Mouse (Mus musculus) liver, adult 2 months (tissue): ENCODE results near the gene Dnm3. TPM values are rescaled to one million over a fixed set of nuclear protein-coding genes. Genes with fewer than 3 reads are reported as not detected.

ENCODE experiments used
- DNase-seq: peaks from one replicate; pipeline ENCODE4 v3.0.0-alpha.2; 2011; ENCODE audit warnings: low read depth, low spot score; ENCODE audit errors: extremely low read depth
- H3K27ac ChIP-seq: fragments of 200-500 bp; replicated peaks from 2 replicates; pipeline ENCODE4 v1.5.1; 2012; ENCODE audit warnings: low read depth, mild to moderate bottlenecking, control low read depth, inconsistent platforms, low read length; ENCODE audit not compliant: insufficient read depth
- H3K27me3 ChIP-seq: fragments of 200-500 bp; 2 replicates; pipeline ENCODE4 v1.6.1; 2012; ENCODE audit warnings: mild to moderate bottlenecking, moderate library complexity, low read length, inconsistent platforms; ENCODE audit not compliant: control insufficient read depth, insufficient read depth
- H3K36me3 ChIP-seq: fragments of 200-500 bp; 2 replicates; pipeline ENCODE4 v1.6.1; 2012; ENCODE audit warnings: low read length, inconsistent platforms; ENCODE audit not compliant: control insufficient read depth, insufficient read depth
- H3K4me1 ChIP-seq: fragments of 200-500 bp; 2 replicates; pipeline ENCODE4 v1.6.1; 2011; ENCODE audit warnings: low read length; ENCODE audit not compliant: control insufficient read depth, insufficient read depth
- H3K4me3 ChIP-seq: fragments of 200-500 bp; 2 replicates; pipeline ENCODE4 v1.5.1; 2011; ENCODE audit warnings: low read depth, mild to moderate bottlenecking, control low read depth, low read length, moderate library complexity; ENCODE audit not compliant: insufficient read depth
- H3K79me2 ChIP-seq: fragments of 200-500 bp; 2 replicates; pipeline ENCODE4 v1.6.1; 2012; ENCODE audit warnings: inconsistent platforms, mild to moderate bottlenecking, low read length, moderate library complexity; ENCODE audit not compliant: control insufficient read depth, insufficient read depth
- H3K9ac ChIP-seq: fragments of 200-500 bp; 2 replicates; pipeline ENCODE4 v1.6.1; 2012; ENCODE audit warnings: low read depth, mild to moderate bottlenecking, control low read depth, inconsistent platforms, low read length
- CTCF ChIP-seq: fragments of 200-500 bp; IDR thresholded peaks from 2 replicates; pipeline ENCODE4 v1.5.1; 2011; ENCODE audit warnings: low read depth, low read length, control low read depth
- POLR2A ChIP-seq: fragments of 200-500 bp; IDR thresholded peaks from 2 replicates; pipeline ENCODE4 v1.6.1; 2011; ENCODE audit warnings: low read length, control low read depth; ENCODE audit not compliant: insufficient read depth; ENCODE audit errors: extremely low read depth
- WGBS: fragments of 180-500 bp; shearing (Covaris S2); methylation state at CpG from one replicate; pipeline ENCODE4 v1.1.7; 2018; 5-methylcytosine and 5-hydroxymethylcytosine counted together
- polyA plus RNA-seq: library from polyadenylated mRNA; depleted of rRNA; stranded (reverse); fragments of >200 nt; gene quantifications from 2 replicates; pipeline ENCODE4 v1.2.3, GENCODE M21; 2012
- total RNA-seq: library from RNA; depleted of rRNA; stranded (reverse); fragments of >200 nt; gene quantifications from 2 replicates; pipeline ENCODE4 v1.2.3, GENCODE M21; 2014

Dnm3 gene
- total and polyA plus RNA-seq, 2 experiments: 0.46 to 0.60 TPM

DNA sequence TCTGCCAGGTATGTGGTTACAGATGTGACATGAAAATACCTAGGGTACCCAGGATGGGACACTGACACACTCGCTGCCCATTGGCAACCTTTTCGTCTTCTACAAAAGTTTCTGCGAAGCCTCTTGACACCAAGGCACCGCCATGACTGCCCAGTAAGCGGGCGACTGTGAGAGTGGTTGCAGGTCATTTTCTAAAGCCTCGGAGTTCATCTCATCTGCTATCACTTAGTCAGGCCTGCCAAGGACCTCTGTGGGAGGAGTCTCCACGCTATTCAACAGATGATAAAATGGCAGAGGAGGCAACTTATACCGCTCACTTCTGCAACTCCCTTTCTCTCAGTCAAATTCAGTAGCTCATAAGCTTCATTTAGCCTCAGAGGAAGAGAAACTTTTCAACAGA is 268.8 kb downstream of the Dnm3 start:
- Histone ChIP-seq H3K9ac (no peak overlapping the region), H3K36me3 (no peaks in the 10 kb centered on the region), H3K4me3 (no peak overlapping the region), H3K27ac (no peak overlapping the region), H3K79me2 (no peaks in the 10 kb centered on the region), H3K27me3 (no peaks in the 10 kb centered on the region), H3K4me1 (no peaks in the 10 kb centered on the region)
- DNase-seq: no peak
- WGBS: 92% methylated on average over 9 of the region's 9 CpGs
- no peak for TF ChIP-seq CTCF
- TF ChIP-seq POLR2A: no peak

DNA sequence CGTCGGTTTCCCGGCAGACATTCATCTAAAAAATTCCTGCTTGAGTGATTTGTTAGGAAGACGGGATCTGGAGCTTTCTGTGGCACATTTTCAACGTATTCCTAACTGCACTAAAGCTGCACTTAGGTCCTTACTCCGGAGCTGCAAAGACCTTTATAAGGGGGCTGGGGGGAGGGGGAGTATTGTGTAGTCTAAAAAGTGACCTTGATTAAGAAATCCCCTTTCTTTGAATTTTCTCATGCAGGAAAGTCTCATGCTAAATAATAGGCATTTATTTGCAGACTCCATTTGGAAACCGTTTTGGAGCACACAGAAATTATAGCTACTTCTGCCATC is 270.2 kb downstream of the Dnm3 start:
- no peak overlapping the region for H3K4me3 ChIP-seq
- 68% methylated on average over 7 of the region's 7 CpGs for WGBS
- no peak for DNase-seq
- TF ChIP-seq CTCF (no peak), POLR2A (no peak)
- H3K27ac ChIP-seq: no peak overlapping the region
- H3K79me2 ChIP-seq: no peaks in the 10 kb centered on the region
- no peaks in the 10 kb centered on the region for H3K27me3 ChIP-seq
- no peaks in the 10 kb centered on the region for H3K36me3 ChIP-seq
- H3K9ac ChIP-seq: no peak overlapping the region
- no peaks in the 10 kb centered on the region for H3K4me1 ChIP-seq

DNA sequence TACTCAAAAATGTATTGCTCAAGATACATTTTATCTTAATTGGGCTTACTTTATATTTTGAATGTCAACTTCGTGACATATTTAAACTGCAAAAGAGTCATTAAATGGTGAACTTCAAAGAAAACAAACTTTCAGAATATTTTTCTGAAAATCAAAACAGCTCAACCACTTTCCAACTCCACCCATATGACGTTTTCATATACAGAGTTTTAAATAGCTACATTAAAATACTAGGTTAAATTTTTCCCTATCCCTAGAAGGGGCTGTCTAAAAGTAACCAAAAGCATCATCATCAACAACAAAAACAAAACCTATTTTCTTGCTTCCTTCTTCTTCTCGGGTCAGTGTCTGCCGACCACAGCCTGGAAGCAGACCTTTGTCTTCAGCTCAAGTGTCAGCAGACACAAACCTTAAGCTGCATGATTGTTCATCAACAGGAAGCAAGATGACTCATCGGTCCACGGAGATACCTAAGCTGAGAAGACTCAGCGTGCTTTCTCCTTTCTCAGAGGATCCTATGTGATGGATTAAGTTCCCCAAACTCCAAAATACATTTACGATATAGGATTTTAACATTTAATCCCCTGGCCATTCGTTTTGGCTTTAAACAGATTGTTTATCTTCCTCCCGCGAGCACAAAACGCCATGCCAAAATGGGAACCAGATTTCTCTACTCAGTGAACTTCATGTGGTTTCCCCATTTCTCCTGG is 270.7 kb downstream of the Dnm3 start:
- Histone ChIP-seq H3K27ac (no peak overlapping the region), H3K9ac (no peak overlapping the region), H3K4me3 (no peak overlapping the region), H3K36me3 (no peaks in the 10 kb centered on the region), H3K27me3 (no peaks in the 10 kb centered on the region), H3K4me1 (no peaks in the 10 kb centered on the region), H3K79me2 (no peaks in the 10 kb centered on the region)
- WGBS: 62% methylated on average over 12 of the region's 12 CpGs
- no peak for DNase-seq
- TF ChIP-seq CTCF (no peak), POLR2A (no peak)

- H3K4me1 ChIP-seq: no peaks in the 10 kb centered on the region
- H3K9ac ChIP-seq: no peak overlapping the region
- no peaks in the 10 kb centered on the region for H3K36me3 ChIP-seq
- 56% methylated on average over 12 of the region's 12 CpGs for WGBS
- DNase-seq: no peak
- no peaks in the 10 kb centered on the region for H3K27me3 ChIP-seq
- no peak overlapping the region for H3K27ac ChIP-seq
- H3K4me3 ChIP-seq: no peak overlapping the region
- H3K79me2 ChIP-seq: no peaks in the 10 kb centered on the region
- TF ChIP-seq POLR2A (no peak), CTCF (no peak)
Measured at GRCm38 (mm10) chr1:162202465-162203348, 275.1 kb downstream of the Dnm3 start.

- Histone ChIP-seq H3K4me3 (no peak overlapping the region), H3K36me3 (no peaks in the 10 kb centered on the region), H3K79me2 (no peaks in the 10 kb centered on the region), H3K4me1 (no peaks in the 10 kb centered on the region), H3K27me3 (no peaks in the 10 kb centered on the region), H3K27ac (no peak overlapping the region), H3K9ac (no peak overlapping the region)
- no peak for DNase-seq
- WGBS: 60% methylated on average over 6 of the region's 6 CpGs
- no peak for TF ChIP-seq CTCF
- no peak for TF ChIP-seq POLR2A
Measured at GRCm38 (mm10) chr1:162200446-162200845, 277.4 kb downstream of the Dnm3 start.
